Mouse (Mus musculus): ENCODE results near the gene Ubn2. TPM values are rescaled to one million over a fixed set of nuclear protein-coding genes. Genes with fewer than 3 reads are reported as not detected.
A peak's percentile ranks its signal among the peaks of the same experiment; 100 is the strongest.
"Not testable (repeated sequence)": the region's sequence is repeated elsewhere in the genome, so short reads cannot be mapped to it uniquely, and the experiment has no call there.

The Ubn2 gene
- polyA plus RNA-seq, 1 experiment = 3.4 TPM

- no peaks in the 10 kb centered on the region for H3K9me3 ChIP-seq
- H3K27me3 ChIP-seq (replicated peaks) = no peaks in the 10 kb centered on the region
- TF ChIP-seq GATA1 (IDR thresholded peaks at IDR 0.05; ENCODE audit: borderline replicate concordance, low read length) = no peak
- peak; percentile 50 for TF ChIP-seq FLI1 (IDR thresholded peaks at IDR 0.05; ENCODE audit: low read length)
- H3K4me1 ChIP-seq = peaks cover 42% of the 10 kb centered on the region
- no peaks in the 10 kb centered on the region for H3K36me3 ChIP-seq (replicated peaks; ENCODE audit: low read length)
- peak within 1 kb of the TSS; percentile 100 for H3K4me3 ChIP-seq (replicated peaks)
Measured at GRCm38 (mm10) chr6:38533428-38534405, 100.0 kb downstream of the Ubn2 start, which contains the start of gene Fmc1. TSS of gene Fmc1 (plus strand) at chr6:38533502.

- Histone ChIP-seq H3K9me3 (no peaks in the 10 kb centered on the region), H3K4me3 (replicated peaks) (peak overlapping the region; percentile 100), H3K27me3 (replicated peaks) (no peaks in the 10 kb centered on the region), H3K4me1 (peaks cover 42% of the 10 kb centered on the region), H3K36me3 (replicated peaks; ENCODE audit: low read length) (peaks cover 8% of the 10 kb centered on the region)
- TF ChIP-seq FLI1 (IDR thresholded peaks at IDR 0.05; ENCODE audit: low read length) = no peak
- no peak for TF ChIP-seq GATA1 (IDR thresholded peaks at IDR 0.05; ENCODE audit: borderline replicate concordance, low read length)
Measured at GRCm38 (mm10) chr6:38534640-38535365, 101.1 kb downstream of the Ubn2 start.

GRCm38 (mm10) chr6:38535366-38535690 lies 101.6 kb downstream of the Ubn2 start:
- H3K36me3 ChIP-seq (replicated peaks; ENCODE audit: low read length) = peaks cover 13% of the 10 kb centered on the region
- TF ChIP-seq FLI1 (IDR thresholded peaks at IDR 0.05; ENCODE audit: low read length) (no peak), GATA1 (IDR thresholded peaks at IDR 0.05; ENCODE audit: borderline replicate concordance, low read length) (no peak)
- no peaks in the 10 kb centered on the region for H3K27me3 ChIP-seq (replicated peaks)
- H3K4me1 ChIP-seq = peaks cover 42% of the 10 kb centered on the region
- no peaks in the 10 kb centered on the region for H3K9me3 ChIP-seq
- peak overlapping the region; percentile 100 for H3K4me3 ChIP-seq (replicated peaks)

- no peak for TF ChIP-seq FLI1 (IDR thresholded peaks at IDR 0.05; ENCODE audit: low read length)
- no peak for TF ChIP-seq GATA1 (IDR thresholded peaks at IDR 0.05; ENCODE audit: borderline replicate concordance, low read length)
- Histone ChIP-seq H3K4me3 (replicated peaks) (peak overlapping the region; percentile 100), H3K9me3 (no peaks in the 10 kb centered on the region), H3K4me1 (peaks cover 42% of the 10 kb centered on the region), H3K27me3 (replicated peaks) (no peaks in the 10 kb centered on the region), H3K36me3 (replicated peaks; ENCODE audit: low read length) (peaks cover 14% of the 10 kb centered on the region)
Measured at GRCm38 (mm10) chr6:38535788-38536187, 102.0 kb downstream of the Ubn2 start.

GRCm38 (mm10) chr6:38544141-38544540 lies 110.4 kb downstream of the Ubn2 start:
- H3K4me3 ChIP-seq (replicated peaks); H3K9me3 ChIP-seq; H3K27me3 ChIP-seq (replicated peaks): not testable (repeated sequence)
- Histone ChIP-seq H3K4me1 (peaks cover 24% of the 10 kb centered on the region), H3K36me3 (replicated peaks; ENCODE audit: low read length) (peaks cover 14% of the 10 kb centered on the region)

- H3K27me3 ChIP-seq (replicated peaks); H3K36me3 ChIP-seq (replicated peaks; ENCODE audit: low read length); H3K9me3 ChIP-seq; H3K4me3 ChIP-seq (replicated peaks): not testable (repeated sequence)
- H3K4me1 ChIP-seq = peaks cover 24% of the 10 kb centered on the region
Measured at GRCm38 (mm10) chr6:38547005-38547404, 113.3 kb downstream of the Ubn2 start.

GRCm38 (mm10) chr6:38547707-38548106 lies 114.0 kb downstream of the Ubn2 start:
- H3K36me3 ChIP-seq (replicated peaks; ENCODE audit: low read length) = no peaks in the 10 kb centered on the region
- H3K9me3 ChIP-seq = no peaks in the 10 kb centered on the region
- no peak for TF ChIP-seq FLI1 (IDR thresholded peaks at IDR 0.05; ENCODE audit: low read length)
- TF ChIP-seq GATA1 (IDR thresholded peaks at IDR 0.05; ENCODE audit: borderline replicate concordance, low read length) = no peak
- no peaks in the 10 kb centered on the region for H3K27me3 ChIP-seq (replicated peaks)
- H3K4me3 ChIP-seq (replicated peaks) = no peak overlapping the region
- peaks cover 24% of the 10 kb centered on the region for H3K4me1 ChIP-seq

- not testable (repeated sequence) for H3K36me3 ChIP-seq (replicated peaks; ENCODE audit: low read length); H3K4me3 ChIP-seq (replicated peaks); H3K9me3 ChIP-seq; H3K27me3 ChIP-seq (replicated peaks)
- peaks cover 24% of the 10 kb centered on the region for H3K4me1 ChIP-seq
Measured at GRCm38 (mm10) chr6:38548595-38548994, 114.8 kb downstream of the Ubn2 start.

- Histone ChIP-seq H3K4me3 (replicated peaks) (peak overlapping the region; percentile 96), H3K36me3 (replicated peaks; ENCODE audit: low read length) (peaks cover 10% of the 10 kb centered on the region), H3K4me1 (peaks cover 36% of the 10 kb centered on the region)
- H3K9me3 ChIP-seq; H3K27me3 ChIP-seq (replicated peaks): not testable (repeated sequence)
Measured at GRCm38 (mm10) chr6:38549840-38550239, 116.1 kb downstream of the Ubn2 start.

- peaks cover 13% of the 10 kb centered on the region for H3K36me3 ChIP-seq (replicated peaks; ENCODE audit: low read length)
- peaks cover 39% of the 10 kb centered on the region for H3K4me1 ChIP-seq
- H3K27me3 ChIP-seq (replicated peaks) = no peaks in the 10 kb centered on the region
- TF ChIP-seq FLI1 (IDR thresholded peaks at IDR 0.05; ENCODE audit: low read length) (no peak), GATA1 (IDR thresholded peaks at IDR 0.05; ENCODE audit: borderline replicate concordance, low read length) (no peak)
- peak overlapping the region; percentile 96 for H3K4me3 ChIP-seq (replicated peaks)
- no peaks in the 10 kb centered on the region for H3K9me3 ChIP-seq
Measured at GRCm38 (mm10) chr6:38550250-38551061, 116.7 kb downstream of the Ubn2 start.
